Mouse (Mus musculus) bone marrow macrophage, adult 2 months (primary cell): Measurements from ENCODE around the gene Rab37.

Experiments used
- CTCF ChIP-seq: IDR thresholded peaks from 2 replicates; pipeline ENCODE4 v1.5.1; 2012; ENCODE audit warnings: low read depth, mild to moderate bottlenecking, low read length, moderate library complexity
- POLR2A ChIP-seq: IDR thresholded peaks from 2 replicates; pipeline ENCODE4 v1.6.1; 2012; ENCODE audit warnings: mild to moderate bottlenecking, low read depth, low read length, borderline replicate concordance

DNA sequence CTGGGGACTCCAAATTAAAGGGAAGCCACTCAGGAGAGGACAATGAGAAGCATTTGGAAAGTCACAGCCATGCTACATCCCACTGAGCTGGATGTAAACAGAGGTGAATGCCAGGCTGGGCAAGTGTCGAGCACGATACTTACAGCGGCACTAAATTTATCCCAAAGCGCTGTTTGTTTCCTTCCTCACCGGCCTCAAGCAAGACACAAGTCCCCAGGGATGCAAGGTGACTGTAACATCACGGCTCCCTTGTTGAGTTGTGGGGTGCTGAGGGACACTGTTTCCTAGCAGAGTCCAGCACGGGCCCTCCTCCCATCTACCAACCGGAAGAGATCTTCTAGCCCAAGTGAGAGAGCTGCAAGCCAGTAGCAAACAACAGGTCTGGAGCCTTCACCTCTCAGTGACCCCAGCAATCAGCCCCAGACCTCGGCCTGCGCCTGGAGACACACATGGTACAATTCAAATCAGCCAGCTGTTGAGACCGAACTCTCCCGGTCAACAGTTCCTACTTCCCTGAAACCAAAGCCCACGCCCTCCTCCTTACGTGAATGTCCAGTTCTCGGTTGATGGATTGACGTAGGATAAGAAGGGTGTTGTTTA lies 8.1 kb downstream of the Rab37 start:
- TF ChIP-seq CTCF (no peak), POLR2A (no peak)
